Mouse (Mus musculus) kidney, embryonic 15.5 days (tissue): ENCODE results near the gene Pgm2l1. TPM values are rescaled to one million over a fixed set of nuclear protein-coding genes. Genes with fewer than 3 reads are reported as not detected.
A peak's percentile ranks its signal among the peaks of the same experiment; 100 is the strongest.

Source experiments
- ATAC-seq: fragments of 200-750 bp; cut with Nextera tagmentation; replicated peaks from 2 replicates; pipeline ENCODE4 v1.8.0; 2017; ENCODE audit warnings: moderate TSS enrichment; ENCODE audit not compliant: low FRiP score
- H3K27ac ChIP-seq: fragments of 300-500 bp; sonication (generic); 2 replicates; pipeline ENCODE4 v1.5.1; 2015; ENCODE audit warnings: mild to moderate bottlenecking, inconsistent platforms
- H3K27me3 ChIP-seq: fragments of 300-500 bp; sonication (generic); 2 replicates; pipeline ENCODE4 v1.6.1; 2015; ENCODE audit warnings: inconsistent platforms
- H3K36me3 ChIP-seq: fragments of 300-500 bp; sonication (generic); 2 replicates; pipeline ENCODE4 v1.6.1; 2015; ENCODE audit warnings: inconsistent platforms
- H3K4me1 ChIP-seq: fragments of 300-500 bp; sonication (generic); 2 replicates; pipeline ENCODE4 v1.6.1; 2015; ENCODE audit warnings: inconsistent platforms
- H3K4me2 ChIP-seq: fragments of 300-500 bp; sonication (generic); 2 replicates; pipeline ENCODE4 v1.6.1; 2015; ENCODE audit warnings: moderate library complexity, mild to moderate bottlenecking, inconsistent platforms
- H3K4me3 ChIP-seq: fragments of 300-500 bp; sonication (generic); replicated peaks from 2 replicates; pipeline ENCODE4 v1.5.1; 2015; ENCODE audit warnings: mild to moderate bottlenecking, inconsistent platforms
- H3K9ac ChIP-seq: fragments of 300-500 bp; sonication (generic); 2 replicates; pipeline ENCODE4 v1.6.1; 2015; ENCODE audit warnings: mild to moderate bottlenecking, inconsistent platforms
- H3K9me3 ChIP-seq: fragments of 300-500 bp; sonication (generic); replicated peaks from 2 replicates; pipeline ENCODE4 v1.6.1; 2016; ENCODE audit warnings: inconsistent platforms
- WGBS: fragments of 180-500 bp; shearing (Covaris S2); methylation state at CpG from one replicate; pipeline ENCODE4 v1.1.7; 2015; ENCODE audit warnings: mixed read lengths; 5-methylcytosine and 5-hydroxymethylcytosine counted together
- polyA plus RNA-seq: library from polyadenylated mRNA; unstranded; fragments of >200 nt; fragmentation: Nextera tagmentation; extraction: Ambion mirVana; gene quantifications from 2 replicates; pipeline ENCODE4 v1.2.1, GENCODE M21; 2015

The Pgm2l1 gene
- polyA plus RNA-seq, 1 experiment from 2014 or later = 3.8 TPM

DNA sequence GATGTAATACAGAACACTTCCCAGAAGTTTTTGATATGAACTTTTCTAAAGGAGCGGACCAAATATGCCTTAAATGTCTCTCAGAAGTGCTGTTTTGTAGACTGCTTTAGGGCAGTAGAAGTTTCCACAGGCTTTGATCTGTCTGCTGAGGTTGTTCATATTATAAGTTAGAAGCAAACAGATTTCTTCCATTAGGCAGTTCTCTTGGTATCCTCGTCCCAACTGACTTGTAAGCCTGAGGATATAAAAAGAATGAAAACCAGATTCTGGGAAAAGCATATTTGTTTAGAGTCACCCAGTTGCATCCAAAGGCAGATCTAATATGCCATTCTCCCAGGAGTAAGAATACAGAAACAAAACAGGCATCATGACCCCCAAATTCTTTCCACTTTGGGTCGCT is 26.0 kb upstream of the Pgm2l1 start:
- 87% methylated on average over 3 of the region's 3 CpGs for WGBS
- ATAC-seq = no peak

DNA sequence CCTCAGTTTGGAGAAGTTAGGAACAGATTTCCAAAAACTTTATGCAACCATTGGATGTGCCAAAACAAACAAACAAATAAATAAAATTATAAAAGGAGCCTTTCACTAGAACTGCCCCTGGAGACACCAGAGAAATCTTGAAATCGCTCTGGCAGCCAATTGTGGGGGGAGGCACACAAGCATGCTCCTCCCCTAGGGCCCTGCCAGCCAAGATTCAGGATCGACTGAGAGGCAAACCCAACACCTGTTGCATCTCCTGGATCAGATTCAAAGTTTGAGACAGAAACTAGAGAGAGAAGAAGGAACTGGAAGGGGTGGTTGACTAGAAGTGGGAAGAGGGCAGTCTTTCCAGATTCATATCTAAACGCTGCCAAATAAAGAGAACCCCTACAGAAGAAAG is 23.6 kb upstream of the Pgm2l1 start:
- Histone ChIP-seq H3K27ac (no peak overlapping the region), H3K4me1 (0 out of 2 replicates have a peak, but pooled peaks cover 7% of the 10 kb centered on the region), H3K9ac (no peak overlapping the region), H3K27me3 (no peaks in the 10 kb centered on the region), H3K4me3 (no peak overlapping the region), H3K4me2 (no peak overlapping the region), H3K36me3 (no peaks in the 10 kb centered on the region), H3K9me3 (no peaks in the 10 kb centered on the region)
- WGBS = 60% methylated on average over 3 of the region's 3 CpGs
- no peak for ATAC-seq

More for the DNA sequence above, 26.0 kb upstream of the Pgm2l1 start:
- H3K9ac ChIP-seq = no peak overlapping the region
- no peak overlapping the region for H3K4me3 ChIP-seq
- no peak overlapping the region for H3K27ac ChIP-seq
- H3K9me3 ChIP-seq = no peaks in the 10 kb centered on the region
- H3K36me3 ChIP-seq = no peaks in the 10 kb centered on the region
- H3K4me1 ChIP-seq = 0 out of 2 replicates have a peak, but pooled peaks cover 7% of the 10 kb centered on the region
- no peak overlapping the region for H3K4me2 ChIP-seq
- no peaks in the 10 kb centered on the region for H3K27me3 ChIP-seq

DNA sequence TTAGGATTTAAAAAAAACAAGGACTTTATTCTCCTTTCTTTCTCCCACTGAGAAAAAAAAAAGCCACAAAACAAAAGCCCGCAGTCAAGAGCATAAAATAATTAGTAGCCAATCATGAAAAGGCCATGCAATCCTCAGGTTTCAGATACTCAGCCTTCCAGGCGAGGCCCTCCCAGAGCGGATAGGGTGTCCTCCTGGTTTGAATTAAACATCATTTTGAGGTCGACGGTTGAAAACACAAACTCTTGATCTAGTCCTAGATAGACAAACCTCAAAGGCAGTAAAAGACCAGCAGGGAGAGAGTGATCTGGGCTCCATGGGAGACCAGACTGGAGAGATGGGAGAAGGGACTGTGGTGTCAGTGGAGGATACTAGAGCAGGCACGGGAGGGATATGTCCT is 22.3 kb upstream of the Pgm2l1 start:
- H3K4me1 ChIP-seq = 0 out of 2 replicates have a peak, but pooled peaks cover 7% of the 10 kb centered on the region
- H3K36me3 ChIP-seq = no peaks in the 10 kb centered on the region
- H3K27ac ChIP-seq = no peak overlapping the region
- H3K9me3 ChIP-seq = no peaks in the 10 kb centered on the region
- ATAC-seq = no peak
- no peak overlapping the region for H3K4me3 ChIP-seq
- no peak overlapping the region for H3K4me2 ChIP-seq
- 41% methylated on average over 6 of the region's 6 CpGs for WGBS
- H3K9ac ChIP-seq = no peak overlapping the region
- H3K27me3 ChIP-seq = no peaks in the 10 kb centered on the region

DNA sequence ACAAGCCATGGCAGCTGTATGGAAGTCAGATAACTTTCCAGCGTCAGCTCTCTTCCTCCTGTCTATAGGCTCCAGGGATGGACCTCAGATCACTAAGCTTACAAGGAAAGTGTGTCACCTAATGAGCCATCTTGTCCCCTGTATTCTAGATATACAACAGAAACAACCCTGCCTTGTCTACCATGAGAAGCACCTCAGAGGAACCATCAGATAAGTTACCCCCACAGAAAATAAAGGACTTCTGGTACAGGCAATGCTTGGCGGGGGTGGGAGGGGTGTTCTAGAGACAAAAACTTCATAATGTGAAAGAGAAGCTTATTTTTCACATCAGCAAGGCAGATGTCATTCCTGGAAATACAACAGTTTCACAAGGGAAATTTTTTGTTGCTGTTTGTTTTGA is 21.1 kb upstream of the Pgm2l1 start:
- Histone ChIP-seq H3K36me3 (no peaks in the 10 kb centered on the region), H3K4me1 (0 out of 2 replicates have a peak, but pooled peaks cover 7% of the 10 kb centered on the region), H3K9me3 (no peaks in the 10 kb centered on the region), H3K4me2 (no peak overlapping the region), H3K27me3 (no peaks in the 10 kb centered on the region), H3K27ac (no peak overlapping the region), H3K9ac (no peak overlapping the region), H3K4me3 (no peak overlapping the region)
- WGBS = 88% methylated on average over 2 of the region's 2 CpGs
- no peak for ATAC-seq

GRCm38 (mm10) chr7:100207886-100208285 is 19.3 kb upstream of the Pgm2l1 start:
- H3K4me1 ChIP-seq = 0 out of 2 replicates have a peak, but pooled peaks cover 7% of the 10 kb centered on the region
- H3K36me3 ChIP-seq = no peaks in the 10 kb centered on the region
- ATAC-seq = no peak
- H3K9ac ChIP-seq = no peak overlapping the region
- H3K27ac ChIP-seq = no peak overlapping the region
- H3K4me3 ChIP-seq = no peak overlapping the region
- no peak overlapping the region for H3K4me2 ChIP-seq
- no peaks in the 10 kb centered on the region for H3K9me3 ChIP-seq
- H3K27me3 ChIP-seq = no peaks in the 10 kb centered on the region

- Histone ChIP-seq H3K9me3 (no peaks in the 10 kb centered on the region), H3K4me3 (no peak overlapping the region), H3K9ac (no peak overlapping the region), H3K27ac (no peak overlapping the region), H3K4me1 (peaks cover 15% of the 10 kb centered on the region), H3K36me3 (no peaks in the 10 kb centered on the region), H3K4me2 (no peak overlapping the region), H3K27me3 (no peaks in the 10 kb centered on the region)
- 78% methylated on average over 4 of the region's 4 CpGs for WGBS
- no peak for ATAC-seq
These were observed 12.9 kb upstream of the Pgm2l1 start for GRCm38 (mm10) chr7:100214310-100214709.

DNA sequence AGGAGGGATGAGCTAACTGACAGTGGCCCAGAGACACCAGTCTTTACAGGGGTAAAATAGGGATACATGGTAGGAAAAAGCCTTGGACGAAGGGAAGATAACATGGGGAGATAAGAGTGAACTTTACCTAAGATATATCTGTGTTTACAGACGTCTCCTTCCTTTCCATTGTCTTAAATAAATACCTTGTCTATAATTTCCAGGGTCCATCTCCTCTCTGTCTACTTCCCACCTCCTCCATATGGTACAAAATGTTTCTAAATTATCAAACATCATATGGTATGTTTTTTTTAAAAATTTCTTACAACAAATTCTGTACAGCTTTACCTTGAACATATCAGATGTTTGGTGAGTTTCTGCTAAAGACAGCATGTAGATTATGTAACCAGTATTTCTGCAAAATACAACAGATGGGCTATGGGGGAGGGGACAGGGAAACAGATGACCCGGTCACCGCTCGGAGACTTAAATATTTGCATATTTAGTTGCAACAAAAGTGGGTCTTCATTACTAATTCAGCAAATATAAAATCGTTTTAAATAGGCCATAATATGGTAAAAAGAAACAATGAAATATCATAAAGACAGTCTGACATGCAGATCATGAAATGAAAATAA is 12.0 kb upstream of the Pgm2l1 start:
- H3K27ac ChIP-seq = no peak overlapping the region
- ATAC-seq = no peak
- H3K4me3 ChIP-seq = no peak overlapping the region
- H3K4me1 ChIP-seq = peaks cover 15% of the 10 kb centered on the region
- H3K9me3 ChIP-seq = no peaks in the 10 kb centered on the region
- no peaks in the 10 kb centered on the region for H3K36me3 ChIP-seq
- H3K27me3 ChIP-seq = no peaks in the 10 kb centered on the region
- H3K4me2 ChIP-seq = no peak overlapping the region
- no peak overlapping the region for H3K9ac ChIP-seq
- 61% methylated on average over 6 of the region's 6 CpGs for WGBS

GRCm38 (mm10) chr7:100215976-100216375 is 11.2 kb upstream of the Pgm2l1 start:
- Histone ChIP-seq H3K36me3 (no peaks in the 10 kb centered on the region), H3K27ac (peak overlapping the region; percentile 41), H3K9me3 (no peaks in the 10 kb centered on the region), H3K27me3 (no peaks in the 10 kb centered on the region), H3K4me2 (peak overlapping the region; percentile 12; the same call in 1 of the 2 replicates), H3K9ac (no peak overlapping the region), H3K4me3 (no peak overlapping the region), H3K4me1 (peaks cover 15% of the 10 kb centered on the region)
- no peak for ATAC-seq
- 21% methylated on average over 10 of the region's 10 CpGs for WGBS

DNA sequence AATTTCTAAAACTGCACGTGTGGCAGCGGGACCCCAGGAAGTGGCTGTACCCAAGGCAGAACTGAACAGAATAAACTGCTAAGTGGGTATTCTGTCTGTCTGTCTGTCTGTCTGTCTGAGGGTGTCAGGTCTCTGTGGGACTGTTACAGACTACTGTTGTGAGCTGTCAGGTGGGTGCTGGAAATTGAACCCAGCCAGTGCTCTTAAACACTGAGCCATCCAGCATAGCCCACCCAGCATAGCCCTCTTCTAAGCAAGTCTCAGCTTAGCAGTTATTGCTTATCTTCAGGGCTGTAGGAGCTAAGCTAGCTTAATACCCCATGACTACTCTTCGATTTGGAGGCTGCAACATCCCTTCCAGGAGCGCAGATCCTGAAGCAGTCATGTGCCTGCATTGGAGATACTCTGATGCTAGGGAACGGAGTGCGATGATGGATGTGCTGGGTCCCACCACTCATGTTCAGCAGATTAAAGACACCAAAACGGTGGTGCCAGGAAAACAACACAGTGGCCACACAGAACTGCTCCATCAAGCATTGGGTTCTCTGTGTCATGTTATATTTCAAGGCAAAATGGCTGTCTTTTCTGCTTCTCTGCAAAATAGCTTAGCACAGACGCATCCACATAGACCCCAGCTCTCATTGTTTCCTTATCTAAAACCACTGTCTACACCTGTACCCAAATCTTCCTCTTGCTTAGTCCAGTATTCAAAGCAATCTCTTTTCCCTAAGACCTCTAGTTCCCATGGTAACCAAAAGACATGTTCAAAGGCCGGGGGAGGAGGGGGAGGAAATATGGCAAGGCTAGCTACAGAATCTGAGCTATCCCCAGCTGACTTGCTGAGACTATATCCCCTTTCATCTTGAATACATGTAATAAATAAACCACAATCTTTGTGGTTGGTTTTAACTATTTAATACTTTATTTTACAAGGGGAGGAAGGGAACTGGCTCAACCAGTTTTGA is 10.3 kb upstream of the Pgm2l1 start:
- peaks cover 15% of the 10 kb centered on the region for H3K4me1 ChIP-seq
- 72% methylated on average over 9 of the region's 9 CpGs for WGBS
- H3K4me3 ChIP-seq = no peak overlapping the region
- peak overlapping the region; percentile 41 for H3K27ac ChIP-seq
- no peaks in the 10 kb centered on the region for H3K9me3 ChIP-seq
- ATAC-seq = no peak
- H3K36me3 ChIP-seq = no peaks in the 10 kb centered on the region
- no peak overlapping the region for H3K9ac ChIP-seq
- H3K4me2 ChIP-seq = peak overlapping the region; percentile 15; the same call in 1 of the 2 replicates
- H3K27me3 ChIP-seq = no peaks in the 10 kb centered on the region

DNA sequence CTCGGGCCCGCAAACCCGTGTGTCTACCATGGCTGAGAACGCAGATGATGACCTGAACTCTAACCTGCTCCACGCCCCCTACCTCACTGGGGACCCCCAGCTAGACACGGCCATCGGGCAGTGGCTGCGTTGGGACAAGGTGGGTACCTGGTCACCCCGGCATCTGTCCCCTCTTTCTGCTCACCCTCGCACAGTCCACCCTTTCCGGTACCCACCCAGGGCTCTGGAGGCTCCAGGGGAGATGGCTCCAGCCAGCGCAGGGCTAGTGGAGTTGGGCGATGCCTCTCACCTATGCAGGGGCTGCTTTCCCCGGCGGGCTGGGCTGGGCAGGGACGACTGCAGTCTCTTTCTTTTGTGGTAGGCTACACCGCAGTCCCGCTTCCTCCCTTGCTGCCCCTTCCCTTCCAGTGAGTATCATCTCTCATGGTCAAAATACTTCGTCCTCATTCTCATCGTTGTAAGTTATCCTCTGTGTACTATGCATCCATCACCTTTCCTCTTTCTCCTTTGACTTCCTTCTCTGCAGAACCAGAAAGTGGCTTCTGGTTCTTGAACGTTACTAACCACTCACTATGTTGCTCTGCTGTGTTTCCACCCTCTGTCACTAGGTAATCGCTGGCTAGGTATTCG is 817 bp downstream of the Pgm2l1 start:
- peak; percentile 52 for ATAC-seq
- peaks cover 10% of the 10 kb centered on the region for H3K4me1 ChIP-seq
- H3K9me3 ChIP-seq = no peaks in the 10 kb centered on the region
- peak overlapping the region; percentile 98 for H3K4me2 ChIP-seq
- peak overlapping the region; percentile 69 for H3K4me3 ChIP-seq
- 2% methylated on average over 23 of the region's 23 CpGs for WGBS
- peak overlapping the region; percentile 63 for H3K9ac ChIP-seq
- H3K27ac ChIP-seq = peak overlapping the region; percentile 93
- H3K36me3 ChIP-seq = no peaks in the 10 kb centered on the region
- peaks cover 2% of the 10 kb centered on the region; the same call in 1 of the 2 replicates for H3K27me3 ChIP-seq

- H3K27me3 ChIP-seq = peaks cover 2% of the 10 kb centered on the region; the same call in 1 of the 2 replicates
- no peak overlapping the region for H3K27ac ChIP-seq
- 48% methylated on average over 3 of the region's 3 CpGs for WGBS
- ATAC-seq = no peak
- no peaks in the 10 kb centered on the region for H3K36me3 ChIP-seq
- no peak overlapping the region for H3K9ac ChIP-seq
- no peaks in the 10 kb centered on the region for H3K9me3 ChIP-seq
- H3K4me3 ChIP-seq = peak overlapping the region; percentile 69; the same call in 1 of the 2 replicates
- H3K4me1 ChIP-seq = peaks cover 11% of the 10 kb centered on the region
- peak overlapping the region; percentile 98 for H3K4me2 ChIP-seq
These were observed 1.8 kb downstream of the Pgm2l1 start for GRCm38 (mm10) chr7:100228957-100229356.

DNA sequence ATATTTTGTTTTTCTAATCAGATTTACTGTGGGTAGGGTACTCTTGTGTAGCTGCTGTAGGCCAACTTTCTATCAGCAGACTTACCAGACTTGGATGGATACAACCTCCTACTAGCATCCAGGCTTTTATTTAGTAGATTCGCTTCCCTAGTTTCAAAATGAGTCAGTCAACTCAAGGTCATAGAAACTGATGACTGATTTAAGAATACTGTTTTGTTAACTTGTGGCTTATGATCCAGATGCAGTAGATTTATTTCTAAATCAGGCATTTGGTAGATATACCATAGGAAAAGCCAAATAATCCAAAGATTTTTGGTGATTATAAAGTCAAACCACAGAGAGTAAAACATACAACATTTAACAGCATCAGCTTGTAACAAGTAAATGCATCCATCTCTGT is 3.5 kb downstream of the Pgm2l1 start:
- H3K9ac ChIP-seq = no peak overlapping the region
- no peak overlapping the region for H3K4me2 ChIP-seq
- H3K36me3 ChIP-seq = no peaks in the 10 kb centered on the region
- no peaks in the 10 kb centered on the region for H3K9me3 ChIP-seq
- no peak overlapping the region for H3K27ac ChIP-seq
- 86% methylated on average over 1 of the region's 1 CpGs for WGBS
- no peak for ATAC-seq
- peaks cover 14% of the 10 kb centered on the region for H3K4me1 ChIP-seq
- H3K4me3 ChIP-seq = no peak overlapping the region
- H3K27me3 ChIP-seq = peaks cover 2% of the 10 kb centered on the region; the same call in 1 of the 2 replicates
